Mouse (Mus musculus) mouse embryonic stem cell (cell line): ENCODE data around the gene Pycr1.
"Not testable (repeated sequence)": the region's sequence is repeated elsewhere in the genome, so short reads cannot be mapped to it uniquely, and the experiment has no call there.

Experiments used
- in situ Hi-C, 2 experiments: fragments of 300-500 bp; cut with MboI; formaldehyde crosslinking; loops; 1 replicate in 1 of 2; 3 replicates in 1 of 2; pipeline ENCODE4 v1.14.3; 2019 to 2020; ENCODE audit warnings: low sequenced_read_pairs in 2 of 2, low pct_unique_long_range_greater_than_20kb in 1 of 2, mixed read lengths in 1 of 2; ENCODE audit not compliant: unreplicated experiment in 1 of 2

Pycr1 gene

GRCm38 (mm10) chr11:120643601-120643987, at the start of gene Pycr1:
Gene Pycr1 (minus strand): TSS chr11:120643769.
- in situ Hi-C loops: no loop called here

- in situ Hi-C loops: no loop called here
These were observed 49.0 kb upstream of the Pycr1 start for GRCm38 (mm10) chr11:120692471-120693011.

GRCm38 (mm10) chr11:120689365-120689764, 45.8 kb upstream of the Pycr1 start:
- in situ Hi-C loops: no loop called here

GRCm38 (mm10) chr11:120686650-120687272, 43.2 kb upstream of the Pycr1 start:
- in situ Hi-C loops: no loop called here

DNA sequence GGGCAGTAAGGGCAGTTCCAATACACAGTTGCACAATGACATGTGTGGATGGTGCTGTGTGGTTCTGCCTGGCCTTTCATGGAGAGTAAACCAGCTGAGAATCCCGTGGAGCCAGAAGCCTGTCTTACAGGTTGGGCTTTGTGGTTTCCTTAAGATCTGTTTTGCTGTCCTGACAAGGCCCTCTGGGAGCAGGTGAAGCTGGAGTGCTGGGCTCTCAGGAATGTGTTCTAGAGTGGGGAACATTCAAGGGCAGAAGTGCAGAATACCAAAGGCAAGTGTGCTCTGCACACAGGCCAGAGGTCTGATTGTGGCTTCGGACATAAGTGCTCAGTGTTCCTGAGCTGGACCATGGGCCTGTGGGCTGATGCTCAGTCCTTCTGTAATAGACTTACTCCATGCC, 41.1 kb upstream of the Pycr1 start:
- in situ Hi-C loops: no loop called here

DNA sequence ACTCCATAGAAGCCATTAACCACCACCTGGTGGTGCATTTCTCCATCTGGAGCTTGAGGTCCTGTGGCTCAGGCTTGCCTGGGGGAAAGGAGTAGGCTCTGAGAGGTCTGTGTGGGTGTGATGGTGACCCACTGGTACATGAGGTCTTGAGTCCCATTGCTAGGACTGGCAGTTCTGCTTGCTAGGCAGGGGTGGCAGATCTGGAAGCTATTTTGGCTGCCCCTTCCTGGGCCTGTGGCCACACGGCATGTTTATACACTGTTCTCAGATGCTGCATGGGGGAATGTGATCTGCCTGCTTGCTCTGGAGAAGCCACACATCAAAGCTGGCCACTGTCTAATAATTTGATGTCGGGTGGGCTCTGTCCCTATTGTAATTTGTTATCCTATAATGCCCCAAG, 40.5 kb upstream of the Pycr1 start:
- in situ Hi-C loops: no loop called here

- in situ Hi-C loops: no loop called here
These were observed 40.0 kb upstream of the Pycr1 start for GRCm38 (mm10) chr11:120683536-120683935.

GRCm38 (mm10) chr11:120682683-120683082, 39.1 kb upstream of the Pycr1 start:
- in situ Hi-C loops: no loop called here

DNA sequence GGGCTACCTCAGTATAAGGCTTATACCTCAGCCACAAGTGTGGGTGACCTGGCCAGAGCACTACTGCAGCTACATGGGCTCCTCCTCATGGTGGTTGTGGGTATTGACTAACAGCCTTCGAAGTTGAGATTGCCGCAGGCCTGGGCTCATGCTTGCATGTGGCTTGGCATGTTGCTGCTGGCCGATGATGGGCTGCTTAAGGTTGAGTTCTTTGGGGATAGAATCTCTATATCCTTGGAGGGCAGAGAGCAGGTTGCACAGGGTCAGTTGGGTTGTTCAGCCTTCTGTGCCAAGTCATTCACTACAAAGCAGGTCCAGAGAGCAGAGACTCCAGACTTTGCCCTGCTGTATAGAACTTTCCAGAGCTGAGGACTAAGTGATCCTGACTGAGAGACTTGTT, 36.3 kb upstream of the Pycr1 start:
- in situ Hi-C loops: no loop called here

DNA sequence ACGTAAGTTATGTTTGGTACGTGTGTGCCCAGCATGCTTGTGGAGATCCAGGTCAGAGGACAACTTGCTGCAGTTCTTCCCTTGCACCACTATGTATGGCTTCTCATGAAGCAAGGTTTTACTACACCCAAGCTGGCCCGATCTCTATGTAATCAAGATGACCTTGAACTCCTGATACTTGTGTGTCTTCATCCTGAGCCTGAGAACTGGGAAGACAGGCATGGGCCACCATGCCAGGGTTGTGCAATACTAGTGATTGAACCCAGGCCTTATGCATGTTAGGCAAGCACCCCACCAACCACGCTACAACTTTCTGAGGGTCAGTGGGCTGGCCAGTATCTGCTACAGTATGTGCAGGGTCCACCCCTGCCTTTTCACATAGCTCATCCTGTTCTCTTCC, 33.4 kb upstream of the Pycr1 start:
- in situ Hi-C loops: no loop called here

- in situ Hi-C loops: not testable (repeated sequence)
These were observed 32.3 kb upstream of the Pycr1 start for GRCm38 (mm10) chr11:120675875-120676274.

DNA sequence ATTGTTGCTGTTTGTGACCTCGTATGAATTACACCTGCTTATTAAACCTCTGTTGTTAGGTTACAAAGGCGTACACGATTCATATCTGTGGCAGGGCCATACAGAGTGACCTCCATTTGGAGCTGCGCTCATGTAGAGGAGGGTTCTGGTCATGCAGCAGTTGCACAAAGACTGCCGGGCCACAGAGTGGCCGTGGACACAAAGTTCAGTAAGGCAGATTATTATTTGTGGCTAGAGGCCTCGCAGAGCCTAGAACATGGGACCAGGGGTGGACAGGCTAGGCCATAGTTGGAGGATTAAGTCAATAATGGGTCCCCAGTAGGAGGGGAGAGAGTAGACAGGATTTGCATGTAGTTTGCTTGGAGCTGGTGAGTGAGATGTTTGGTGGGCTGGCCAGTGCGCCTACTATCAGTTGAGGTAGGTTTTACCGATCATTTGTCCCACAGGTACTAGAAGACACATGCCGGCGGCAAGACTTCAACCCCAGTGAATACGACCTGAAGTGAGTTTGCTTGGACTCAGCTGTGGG, 30.1 kb upstream of the Pycr1 start:
- in situ Hi-C loops: loop anchor here in 1 of 2 experiments (25.0 kb wide), 1 partner anchor 436 kb away; the partner anchor contains the start of gene Bahcc1

DNA sequence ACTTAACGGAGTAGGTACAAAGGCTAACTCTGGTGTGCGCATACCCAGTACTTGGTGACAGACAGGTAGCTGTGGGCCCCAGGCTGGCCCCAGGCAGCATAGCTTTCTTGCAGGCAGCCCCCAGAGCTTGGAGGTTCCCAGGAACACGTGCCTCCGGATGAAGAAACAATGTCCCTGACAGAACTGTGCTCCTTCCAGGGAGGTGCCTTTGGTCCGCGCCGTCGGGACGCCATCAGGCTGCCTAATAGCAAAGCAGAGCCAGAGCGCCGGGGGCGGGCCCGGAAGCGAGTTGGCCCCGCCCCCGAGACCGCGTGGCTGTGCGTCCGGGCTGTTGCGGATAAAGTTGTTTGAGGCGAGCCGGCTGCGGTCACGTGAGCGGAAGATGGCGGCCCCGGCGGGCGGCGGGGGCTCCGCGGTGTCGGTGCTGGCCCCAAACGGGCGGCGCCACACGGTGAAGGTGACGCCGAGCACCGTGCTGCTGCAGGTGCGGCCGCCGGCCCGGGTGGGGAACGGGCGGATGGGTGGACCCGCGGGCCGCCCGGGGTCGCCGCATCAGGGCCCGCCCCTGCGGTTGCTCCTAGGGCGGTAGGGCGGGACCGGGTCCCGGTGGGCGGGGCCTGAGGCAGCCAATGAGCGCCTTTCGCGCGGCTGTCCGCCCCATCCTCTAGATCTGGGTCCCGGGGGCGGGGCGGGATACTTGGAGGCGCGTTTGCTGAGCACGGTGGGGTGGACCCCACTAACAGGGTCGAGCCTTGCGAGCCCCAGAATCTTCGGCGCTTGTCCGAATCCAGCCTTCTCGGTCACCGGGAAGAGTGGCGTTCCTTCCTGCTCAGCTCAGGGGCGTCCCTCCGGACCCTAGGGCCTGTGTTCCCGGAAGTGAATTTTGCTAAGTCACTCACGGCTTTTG, 29.4 kb upstream of the Pycr1 start, which contains the start of gene Aspscr1:
Aspscr1 (plus strand) TSS at position 287 of the 907 bp plus-strand sequence.
- in situ Hi-C loops: loop anchor here in 1 of 2 experiments (25.0 kb wide), 1 partner anchor 436 kb away; the partner anchor contains the start of gene Bahcc1

GRCm38 (mm10) chr11:120666617-120667016, 23.0 kb upstream of the Pycr1 start:
- in situ Hi-C loops: loop anchor here in 1 of 2 experiments (25.0 kb wide), 1 partner anchor 429 kb away; the partner anchor contains the start of gene Bahcc1

DNA sequence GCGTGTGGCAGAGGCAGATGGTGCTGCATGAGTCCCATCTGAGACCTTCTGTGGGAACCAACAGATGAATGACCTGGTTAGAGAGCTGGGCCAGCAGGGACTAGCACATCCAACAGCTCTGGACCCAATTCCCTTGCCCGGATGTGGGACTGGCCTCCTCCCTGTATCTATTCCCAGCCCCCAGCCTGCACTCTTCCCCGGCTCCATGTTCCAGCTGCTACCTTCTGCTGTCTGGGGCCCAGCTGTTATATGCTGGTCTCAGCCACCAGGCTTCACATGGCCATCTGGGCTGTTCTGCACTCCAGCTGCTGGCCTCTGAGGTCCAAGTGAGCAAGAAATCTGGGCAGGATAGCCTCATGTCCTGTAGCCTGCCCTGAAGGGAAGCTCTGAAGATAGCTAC, 21.8 kb upstream of the Pycr1 start:
- in situ Hi-C loops: loop anchor here in 1 of 2 experiments (25.0 kb wide), 1 partner anchor 428 kb away; the partner anchor contains the start of gene Bahcc1

DNA sequence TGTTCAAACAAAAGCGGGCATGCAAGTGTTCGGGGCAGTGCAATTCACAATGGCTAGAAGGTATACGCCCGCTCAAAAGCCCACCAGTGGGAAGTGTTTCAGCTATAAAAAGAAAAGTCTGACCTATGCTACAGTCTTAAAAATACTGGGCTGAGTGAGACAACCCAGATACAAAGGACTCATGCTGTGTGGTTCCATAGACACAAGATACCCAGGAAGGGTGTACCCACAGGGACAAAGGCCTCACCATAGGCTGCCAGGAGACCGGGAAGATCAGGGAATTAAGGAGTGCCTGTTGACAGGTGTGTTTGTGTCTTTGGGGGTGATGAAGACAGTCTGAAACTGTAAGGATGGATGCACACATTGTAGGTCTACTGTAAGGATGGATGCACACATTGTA, 20.1 kb upstream of the Pycr1 start:
- in situ Hi-C loops: loop anchor here in 1 of 2 experiments (25.0 kb wide), 1 partner anchor 426 kb away; the partner anchor contains the start of gene Bahcc1

- in situ Hi-C loops: loop anchor here in 1 of 2 experiments (25.0 kb wide), 1 partner anchor 425 kb away; the partner anchor contains the start of gene Bahcc1
These were observed 19.2 kb upstream of the Pycr1 start for GRCm38 (mm10) chr11:120662759-120663158.

GRCm38 (mm10) chr11:120661076-120661460, 17.5 kb upstream of the Pycr1 start, which contains the start of gene Notum:
Gene Notum (minus strand): TSS chr11:120661175.
- in situ Hi-C loops: loop anchor here in 1 of 2 experiments (25.0 kb wide), 1 partner anchor 424 kb away; the partner anchor contains the start of gene Bahcc1
